Mouse (Mus musculus): Measurements from ENCODE around the gene Trpc4.

The Trpc4 gene

DNA sequence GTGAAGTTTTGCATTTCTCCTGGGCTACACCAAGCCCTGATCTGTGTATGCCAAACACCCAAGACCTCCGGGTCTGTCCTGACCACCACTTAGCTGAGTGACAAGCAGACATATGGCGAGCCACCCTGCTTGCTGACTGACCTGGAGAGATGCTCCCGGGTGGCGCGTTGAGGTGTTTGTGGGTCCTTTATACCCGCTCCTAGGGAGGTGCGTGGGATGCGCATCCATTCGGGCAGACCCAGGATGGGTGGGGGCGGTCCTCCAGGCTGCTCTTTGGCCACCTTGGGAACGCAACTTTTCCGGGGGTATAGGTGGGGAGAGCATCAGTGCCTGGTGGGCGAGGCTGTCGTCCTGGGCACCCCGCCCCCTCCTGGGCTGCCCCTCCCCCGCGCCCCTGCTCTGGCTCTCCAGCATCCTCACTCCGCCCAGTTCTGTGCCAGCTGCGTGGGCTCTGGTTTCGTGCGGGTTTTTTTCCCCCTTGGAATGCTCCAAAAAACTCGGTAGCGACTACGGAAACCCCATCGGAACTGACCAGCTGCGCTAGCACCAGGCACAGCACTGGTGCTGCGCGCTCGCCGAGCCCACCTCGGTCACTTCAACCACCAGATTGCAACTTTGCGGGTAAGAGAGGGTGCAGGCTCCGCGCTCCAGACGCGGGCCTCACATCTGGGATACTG lies at the start of gene Trpc4:
TSS of gene Trpc4 (plus strand) at position 397 of the 677 bp plus-strand sequence.
- no peak for DNase-seq (ENCODE audit: low spot score)

DNA sequence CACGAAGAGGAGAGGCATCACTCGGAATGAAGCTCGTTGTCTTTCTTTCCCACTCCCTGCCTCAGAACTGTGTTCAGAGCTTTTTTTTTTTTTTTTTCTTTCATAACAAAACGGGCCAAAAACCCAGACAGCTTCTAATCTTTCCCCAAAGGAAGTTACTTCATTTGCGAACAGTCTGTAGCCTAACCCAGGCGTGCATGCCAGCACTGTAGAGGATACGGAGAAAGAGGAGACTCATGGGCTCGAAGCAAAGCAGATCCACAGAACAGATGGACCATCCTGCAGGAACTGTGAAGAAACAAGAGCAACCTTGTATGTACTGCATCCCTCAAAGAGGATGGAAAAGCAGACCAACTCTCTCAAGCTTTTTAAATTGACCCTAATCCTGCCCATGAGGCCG lies 44.3 kb upstream of the Trpc4 start:
- DNase-seq (ENCODE audit: low spot score) = no peak

DNA sequence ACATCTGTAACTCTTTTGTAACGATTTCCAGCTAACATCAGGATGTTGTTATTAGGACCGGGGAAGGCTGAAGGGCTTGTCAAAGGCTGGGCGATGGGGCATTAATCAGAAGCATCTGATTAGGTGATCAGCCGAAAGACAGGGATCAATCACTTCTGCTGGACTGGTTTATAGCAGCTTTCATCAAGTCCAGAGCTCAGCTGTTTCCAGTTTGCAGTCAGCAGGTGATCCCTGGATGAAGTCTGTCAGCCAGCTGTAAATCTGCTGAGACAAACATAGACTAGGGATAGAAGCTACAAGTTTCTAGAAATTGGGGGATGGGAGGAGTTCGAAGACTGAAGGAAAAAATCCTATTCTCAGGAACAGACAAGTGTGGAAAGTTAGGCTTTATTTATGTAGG lies 20.5 kb upstream of the Trpc4 start:
- no peak for DNase-seq (ENCODE audit: low spot score)

DNA sequence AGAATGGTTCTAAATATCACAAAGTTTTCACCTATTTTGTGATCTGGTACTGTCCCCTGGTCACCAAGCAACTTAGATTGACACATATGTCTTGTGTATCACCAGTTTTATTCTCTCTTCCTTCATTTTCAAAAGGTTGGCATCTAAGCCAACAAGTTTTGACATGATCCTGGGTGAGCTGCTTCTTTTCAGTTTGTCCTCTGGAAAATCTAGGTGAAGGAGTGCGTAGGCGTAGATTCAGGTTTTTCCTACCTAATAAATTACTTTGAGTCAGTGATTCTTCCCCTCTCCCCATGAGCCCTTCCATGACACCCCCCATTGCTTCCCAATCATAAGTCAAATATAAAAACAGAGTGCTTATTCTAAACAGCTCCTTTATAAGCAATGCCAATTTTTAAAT lies 14.5 kb upstream of the Trpc4 start:
- no peak for DNase-seq (ENCODE audit: low spot score)

DNA sequence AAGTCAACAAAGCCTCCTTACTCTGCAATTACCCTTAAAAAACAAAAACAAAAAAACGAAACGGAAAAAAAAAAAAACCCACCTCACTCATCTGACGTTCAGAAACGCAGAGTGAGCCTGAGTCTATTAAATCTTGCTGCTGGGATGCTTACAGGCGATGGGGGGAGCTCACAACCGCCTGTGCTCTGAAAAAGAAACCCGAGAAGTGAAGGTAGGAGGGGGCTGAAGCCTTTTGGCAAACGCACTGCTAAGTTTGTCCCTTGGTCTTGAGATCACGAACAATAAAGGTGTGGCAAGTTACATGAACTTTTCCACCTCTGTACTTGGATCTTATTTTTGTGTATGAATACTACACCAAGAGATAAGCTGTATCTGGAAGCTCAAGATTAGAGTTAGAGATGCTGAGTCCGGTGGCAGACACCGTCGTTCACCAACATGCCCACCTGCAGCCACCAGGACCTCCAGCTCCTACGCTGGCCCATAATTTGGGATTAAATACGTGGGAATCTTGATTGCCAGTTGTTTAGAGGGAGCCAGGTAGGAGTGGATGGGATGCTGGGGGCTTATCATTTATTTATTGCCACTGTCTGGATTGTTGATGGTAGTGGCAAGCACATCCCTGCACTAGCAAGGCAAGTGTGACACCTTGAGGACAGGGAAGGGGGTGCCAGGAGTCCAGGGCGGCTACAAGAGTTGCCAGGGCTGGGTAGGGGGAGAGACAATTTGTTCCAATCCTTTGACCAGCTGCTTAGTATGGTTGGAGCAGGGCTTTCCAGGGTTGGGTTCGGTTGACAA lies 794 bp upstream of the Trpc4 start:
- no peak for DNase-seq (ENCODE audit: low spot score)

DNA sequence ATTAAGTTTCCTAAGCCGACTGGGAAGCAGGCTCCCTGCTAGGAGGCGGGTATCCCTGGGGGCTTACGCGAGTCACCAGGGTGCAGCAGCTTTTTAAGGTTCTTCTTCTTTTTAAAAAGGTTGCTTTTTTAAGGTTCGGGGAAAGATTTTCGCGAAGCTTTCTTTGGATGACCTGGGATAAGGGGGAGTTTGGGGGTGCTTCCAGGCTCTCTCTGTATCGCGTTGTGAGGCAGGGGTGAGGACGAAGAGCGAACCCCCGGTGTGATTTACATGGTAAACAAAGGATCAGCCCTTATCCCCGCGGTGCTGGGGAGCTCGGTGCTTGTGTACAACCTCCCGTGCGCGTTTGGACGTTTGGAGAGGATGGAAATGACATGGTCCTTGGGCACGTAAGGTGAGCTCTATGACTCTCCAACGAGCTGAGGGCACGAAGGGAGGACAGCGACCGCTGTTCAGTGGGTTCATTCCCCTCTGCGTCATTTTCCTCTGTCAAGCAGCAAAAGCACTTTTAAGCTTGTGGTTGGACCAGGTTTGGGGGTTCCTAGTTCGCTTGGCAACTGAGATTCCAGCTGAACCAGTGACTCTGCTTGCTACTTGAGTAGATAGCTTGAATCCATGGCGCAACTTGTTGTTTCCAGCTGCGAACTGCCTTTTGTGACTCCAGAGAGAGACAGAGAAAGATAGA lies 623 bp downstream of the Trpc4 start:
- DNase-seq (ENCODE audit: low spot score) = no peak

DNA sequence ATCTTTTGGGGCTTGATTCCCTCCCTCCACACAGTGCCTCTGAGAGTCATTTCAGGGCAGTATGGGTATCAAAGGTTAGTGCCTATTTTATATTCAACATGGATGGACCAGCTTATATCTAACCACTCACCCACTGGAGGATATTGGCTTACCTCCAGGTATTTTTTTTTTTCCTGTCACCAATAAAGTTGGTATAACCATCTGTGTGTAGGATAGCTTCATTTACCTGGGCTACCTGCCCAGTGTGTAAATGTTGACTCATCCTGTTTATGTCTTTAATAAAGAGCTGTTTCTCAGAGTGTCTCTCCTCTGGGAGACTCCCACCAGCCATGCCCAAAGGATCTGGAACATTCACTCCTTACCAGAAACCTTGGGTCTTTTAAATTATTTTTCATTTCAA lies 14.9 kb downstream of the Trpc4 start:
- no peak for DNase-seq (ENCODE audit: low spot score)

DNA sequence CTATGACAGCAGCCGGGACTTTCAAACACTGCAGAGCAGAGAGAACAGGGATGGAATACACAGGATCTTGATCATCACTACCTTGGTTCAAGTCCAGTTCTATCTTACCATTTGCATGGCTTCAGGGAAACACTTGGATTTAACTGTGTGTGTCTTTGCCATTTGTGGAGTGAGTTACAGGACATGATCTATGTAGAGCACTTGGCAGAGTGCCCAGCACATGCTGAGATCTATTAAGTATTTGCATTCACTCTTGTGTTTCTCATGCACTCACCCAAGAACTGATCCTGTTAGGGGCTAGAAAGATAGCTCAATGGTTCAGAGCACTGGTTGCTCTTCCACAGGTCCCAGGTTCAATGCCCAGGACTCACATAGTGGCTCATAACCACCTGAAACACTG lies 21.5 kb downstream of the Trpc4 start:
- no peak for DNase-seq (ENCODE audit: low spot score)

DNA sequence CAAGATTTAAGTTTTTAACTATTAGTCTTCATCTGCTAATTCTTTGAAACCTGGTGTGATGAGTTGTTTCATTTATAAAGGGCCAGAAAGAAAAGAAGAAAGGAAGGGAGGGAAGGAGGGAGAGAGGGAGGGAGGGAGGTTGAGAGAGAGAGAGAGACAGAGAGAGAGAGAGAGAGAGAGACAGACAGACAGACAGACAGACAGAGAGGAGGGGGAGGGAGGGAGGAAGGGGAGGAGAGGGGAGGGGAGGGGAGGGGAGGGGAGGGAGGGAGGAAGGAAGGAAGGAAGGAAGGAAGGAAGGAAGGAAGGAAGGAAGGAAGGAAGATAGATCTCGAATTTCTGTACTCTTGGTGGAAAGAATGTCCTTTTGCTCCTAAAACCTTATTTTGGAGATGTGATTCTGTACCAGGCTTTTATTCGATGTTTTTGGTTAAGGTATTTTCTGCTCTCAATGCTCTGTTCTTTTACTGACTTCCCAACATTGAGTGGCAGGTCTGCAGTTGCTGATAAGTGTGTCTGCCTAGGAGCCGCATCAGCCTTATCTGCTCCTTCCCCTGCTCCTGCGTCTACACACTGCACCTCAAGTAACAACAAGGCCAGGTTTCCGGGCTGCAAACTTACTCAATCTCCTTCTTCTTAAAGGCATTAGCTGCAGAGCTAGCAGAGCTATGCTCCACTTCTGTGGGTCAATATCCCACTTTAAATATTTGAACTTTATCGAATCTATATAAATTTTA lies 35.3 kb downstream of the Trpc4 start:
- DNase-seq (ENCODE audit: low spot score) = no peak

DNA sequence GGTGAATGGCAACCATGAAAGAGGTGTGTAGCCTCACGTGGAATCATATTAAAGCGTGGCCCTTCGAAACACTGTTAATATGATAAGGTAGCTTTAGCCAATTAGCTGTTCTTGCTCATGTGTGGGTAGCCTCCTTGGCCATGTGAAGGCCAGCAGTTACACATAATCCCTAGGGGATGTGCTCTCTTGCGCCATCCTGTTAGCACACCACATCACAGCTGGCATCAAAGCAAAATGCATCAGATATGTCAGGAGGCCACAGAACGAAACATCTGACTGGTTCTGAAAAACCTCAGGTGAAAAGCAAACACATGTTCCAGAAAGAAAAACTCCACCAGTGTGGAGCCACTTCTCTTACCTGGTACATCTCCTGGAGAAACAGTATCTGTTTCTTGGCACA lies 45.4 kb downstream of the Trpc4 start:
- DNase-seq (ENCODE audit: low spot score) = no peak

DNA sequence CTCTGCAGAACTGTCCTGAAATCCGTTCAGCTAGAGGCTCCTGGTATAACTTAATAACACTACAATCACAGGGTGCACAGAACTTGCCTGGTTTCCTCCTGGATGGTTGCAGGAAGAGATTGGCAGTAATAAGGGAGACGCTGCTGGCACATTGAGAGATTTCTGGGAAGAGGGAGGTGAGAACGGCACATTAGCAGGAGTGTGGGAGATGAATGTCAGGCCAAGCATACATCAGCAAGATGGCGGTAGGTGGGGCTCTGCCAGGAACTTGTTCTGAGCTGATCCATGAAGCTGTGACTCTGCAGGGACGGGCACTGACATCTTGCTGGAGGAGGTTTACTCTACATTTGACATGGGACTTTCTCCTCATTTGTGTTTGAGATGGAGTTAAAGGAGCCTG lies 48.6 kb downstream of the Trpc4 start:
- no peak for DNase-seq (ENCODE audit: low spot score)

DNA sequence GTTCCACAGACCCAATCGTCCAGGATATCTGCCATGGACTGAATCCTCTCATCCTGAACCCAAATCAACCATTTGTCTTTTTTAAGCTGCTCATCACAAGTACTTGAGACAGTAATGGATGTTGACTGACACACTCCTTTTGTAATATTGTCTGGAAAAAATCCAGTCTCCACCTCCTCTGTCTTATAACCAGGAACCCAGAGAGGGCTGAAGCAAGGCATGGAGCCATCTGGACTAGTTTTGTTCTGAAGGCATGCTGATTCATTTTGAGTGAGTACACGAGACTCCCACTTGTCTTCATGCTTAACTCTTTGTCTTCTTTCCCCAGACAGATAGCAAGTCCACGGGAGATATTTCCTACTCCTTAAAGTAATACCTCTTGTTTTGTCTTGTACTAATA lies 54.3 kb downstream of the Trpc4 start:
- DNase-seq (ENCODE audit: low spot score) = no peak

DNA sequence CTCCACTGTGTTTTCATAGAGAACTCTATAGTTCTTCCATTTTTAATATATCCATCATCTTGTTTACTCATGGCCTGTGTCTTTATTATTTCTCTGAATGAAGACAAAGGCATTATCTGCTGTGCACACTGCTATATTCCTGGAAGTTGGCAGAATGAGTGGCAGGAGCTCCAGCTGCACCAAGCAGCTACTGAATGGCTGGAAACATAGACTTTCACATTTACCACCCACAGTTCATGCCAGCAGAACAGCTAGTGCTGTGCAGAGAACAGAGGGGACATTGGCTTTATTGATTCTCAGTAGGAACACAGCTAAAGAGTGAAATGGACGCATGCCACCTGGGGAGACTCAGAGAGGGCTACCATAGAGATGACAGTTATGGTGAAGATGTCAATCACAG lies 55.6 kb downstream of the Trpc4 start:
- no peak for DNase-seq (ENCODE audit: low spot score)

DNA sequence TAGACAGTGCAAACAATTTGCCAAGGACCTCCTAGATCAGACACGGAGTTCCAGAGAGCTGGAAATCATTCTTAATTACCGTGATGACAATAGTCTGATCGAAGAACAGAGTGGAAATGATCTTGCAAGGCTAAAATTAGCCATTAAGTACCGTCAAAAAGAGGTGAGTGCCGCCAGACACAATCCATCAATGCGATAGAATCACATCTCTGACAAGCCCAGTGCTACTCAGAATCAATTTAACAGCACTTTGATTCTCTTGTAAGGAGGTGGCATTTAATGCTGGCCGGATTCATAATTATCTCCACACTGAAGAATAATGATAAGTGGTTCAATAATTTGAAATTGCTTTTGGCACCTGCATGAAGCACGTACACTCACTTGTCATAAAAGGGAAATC lies 66.7 kb downstream of the Trpc4 start:
- DNase-seq (ENCODE audit: low spot score) = no peak

DNA sequence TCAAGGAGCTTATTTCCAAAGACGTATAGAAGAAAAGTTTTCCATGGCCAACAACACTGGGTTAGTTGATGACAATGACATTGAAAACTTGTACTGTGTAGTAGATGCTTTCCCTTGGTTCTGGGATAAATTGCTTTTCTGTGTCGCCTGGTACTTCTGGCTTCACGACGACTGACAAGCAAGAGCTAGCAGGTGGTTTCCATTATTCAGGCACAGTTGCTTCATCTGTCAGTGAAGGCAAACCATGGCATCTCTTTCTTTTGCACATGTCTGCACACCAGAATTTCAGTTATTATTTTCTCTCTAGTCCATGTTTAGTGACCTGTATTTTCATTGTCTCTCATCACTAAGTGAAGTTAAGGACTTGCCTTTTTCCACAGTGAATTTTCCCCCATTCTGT lies 72.6 kb downstream of the Trpc4 start:
- no peak for DNase-seq (ENCODE audit: low spot score)

DNA sequence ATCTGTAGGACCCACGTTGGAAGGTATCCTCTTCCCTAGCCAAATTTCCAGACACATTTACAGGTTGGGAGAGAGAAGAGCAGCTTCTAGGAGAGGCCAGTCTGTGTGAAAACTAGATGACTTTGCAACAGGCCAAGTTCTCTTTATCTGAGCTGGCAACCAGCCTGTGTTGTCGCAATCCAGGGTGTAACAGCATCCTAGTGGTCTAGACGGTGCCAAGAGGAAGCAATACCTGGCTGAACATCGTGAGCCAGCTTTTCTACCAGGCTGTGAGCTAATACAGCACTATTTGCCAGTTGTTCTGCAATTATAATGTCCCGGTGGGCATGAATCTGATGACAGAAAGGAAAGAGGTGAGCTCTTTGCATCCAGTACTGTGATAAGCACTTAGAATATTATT lies 83.1 kb downstream of the Trpc4 start:
- peak; percentile 14 for DNase-seq (ENCODE audit: low spot score)

DNA sequence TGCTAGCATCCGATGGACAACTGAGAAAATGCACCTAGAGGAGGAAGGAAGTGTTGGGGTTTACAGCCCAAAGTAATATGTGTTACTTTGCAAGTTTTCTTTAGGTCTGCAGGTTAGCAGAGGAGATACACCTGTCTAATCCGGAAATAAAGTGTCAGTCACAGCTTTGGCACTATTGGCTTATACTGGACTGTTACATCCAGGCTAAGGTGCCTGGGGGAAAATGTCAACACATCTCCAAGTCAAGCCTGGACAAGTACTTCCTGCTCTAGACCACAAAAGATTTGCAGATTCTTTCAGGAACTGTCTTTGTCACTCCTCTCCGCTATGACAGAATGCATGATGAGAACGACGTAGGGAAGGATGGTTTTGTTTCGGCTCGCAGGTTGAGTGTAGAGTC lies 83.6 kb downstream of the Trpc4 start:
- no peak for DNase-seq (ENCODE audit: low spot score)

DNA sequence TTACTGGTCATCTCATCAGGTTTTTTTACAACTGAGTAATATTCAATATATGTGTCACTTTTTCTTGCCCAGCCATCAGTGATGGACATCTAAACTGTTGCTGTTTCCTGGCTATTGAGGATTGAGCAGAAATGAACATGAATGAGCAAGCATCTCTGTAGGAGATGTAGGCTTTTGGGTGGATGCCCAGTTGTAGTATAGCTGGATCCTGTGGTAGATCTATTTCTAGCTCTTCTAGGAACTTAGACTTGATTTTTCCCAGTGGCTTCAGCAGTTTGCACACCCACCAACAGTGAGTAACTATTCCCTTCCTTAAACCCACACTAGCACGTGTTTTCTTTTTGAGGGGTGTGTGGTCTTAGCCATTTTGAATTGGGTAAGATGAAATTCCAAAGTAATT lies 87.3 kb downstream of the Trpc4 start:
- no peak for DNase-seq (ENCODE audit: low spot score)

DNA sequence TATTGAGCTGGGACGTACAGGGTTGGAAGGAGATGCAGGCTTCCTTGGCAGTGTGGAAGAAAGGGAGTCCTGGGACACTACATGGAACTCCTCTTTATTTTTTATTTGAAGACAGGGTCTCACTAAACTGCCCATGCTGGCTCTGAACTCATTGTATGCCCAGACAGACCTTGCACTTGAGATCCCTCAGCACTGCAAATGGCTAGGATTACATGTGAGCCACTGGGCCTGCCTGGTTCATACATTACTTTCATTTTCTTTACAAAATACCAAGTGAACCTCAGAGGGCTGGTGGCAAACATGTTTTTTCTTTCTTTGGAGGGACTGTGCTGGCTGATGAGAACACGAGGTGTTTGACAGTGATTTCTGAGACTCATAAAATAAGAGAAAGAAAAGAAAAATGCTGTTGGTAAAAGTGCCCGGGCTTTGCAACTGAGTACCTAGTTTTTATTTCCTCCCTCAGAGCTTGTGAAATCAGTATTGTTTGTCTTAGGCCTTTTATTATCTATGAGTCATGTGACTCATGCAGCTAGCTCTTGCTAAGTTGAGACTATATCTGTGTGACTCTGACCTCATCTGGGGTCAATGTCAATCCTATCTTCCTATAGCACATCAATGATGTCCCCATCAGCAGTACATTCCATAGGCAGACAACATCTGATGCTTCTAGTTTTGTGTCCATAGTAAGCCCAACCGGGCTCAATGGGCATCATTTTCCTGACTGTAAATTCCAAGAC lies 89.1 kb downstream of the Trpc4 start:
- no peak for DNase-seq (ENCODE audit: low spot score)

DNA sequence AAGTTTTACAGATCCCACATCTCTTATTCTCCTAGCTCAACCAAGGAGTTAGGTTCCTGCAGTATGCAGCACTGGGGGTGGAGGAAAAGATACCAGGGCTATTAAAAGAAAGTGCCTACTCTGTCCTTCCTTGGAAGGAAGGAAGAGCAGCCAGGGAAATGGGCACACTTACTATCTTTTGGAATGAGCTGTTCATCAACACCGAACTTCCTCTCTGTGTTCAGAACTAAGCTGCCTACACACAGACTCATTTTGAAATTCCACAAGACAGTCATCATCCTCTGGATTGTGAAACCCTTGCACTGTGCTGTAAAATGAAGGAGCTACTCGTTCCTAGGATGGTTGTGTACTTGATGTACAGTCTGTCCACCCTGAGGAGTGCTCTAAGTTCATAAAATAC lies 90.6 kb downstream of the Trpc4 start:
- no peak for DNase-seq (ENCODE audit: low spot score)

DNA sequence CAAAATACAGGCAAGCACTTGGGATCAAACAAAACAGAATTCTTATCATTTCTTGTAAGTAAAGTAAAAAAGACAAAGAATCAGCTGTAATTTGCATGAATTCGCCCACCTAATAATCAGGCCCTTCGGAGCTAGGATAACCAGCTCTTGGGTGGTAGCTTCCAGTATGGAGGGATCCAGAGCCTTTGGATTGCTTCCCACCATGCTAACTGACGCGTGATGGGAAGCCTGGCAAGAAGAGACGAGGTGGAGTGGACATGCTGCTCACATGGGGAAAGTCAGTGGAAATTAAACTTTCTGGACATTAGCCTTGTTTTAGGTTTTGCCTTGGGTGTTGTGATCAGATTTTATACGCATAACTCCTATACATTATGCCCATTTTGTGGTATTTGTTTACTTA lies 93.5 kb downstream of the Trpc4 start:
- DNase-seq (ENCODE audit: low spot score) = no peak

DNA sequence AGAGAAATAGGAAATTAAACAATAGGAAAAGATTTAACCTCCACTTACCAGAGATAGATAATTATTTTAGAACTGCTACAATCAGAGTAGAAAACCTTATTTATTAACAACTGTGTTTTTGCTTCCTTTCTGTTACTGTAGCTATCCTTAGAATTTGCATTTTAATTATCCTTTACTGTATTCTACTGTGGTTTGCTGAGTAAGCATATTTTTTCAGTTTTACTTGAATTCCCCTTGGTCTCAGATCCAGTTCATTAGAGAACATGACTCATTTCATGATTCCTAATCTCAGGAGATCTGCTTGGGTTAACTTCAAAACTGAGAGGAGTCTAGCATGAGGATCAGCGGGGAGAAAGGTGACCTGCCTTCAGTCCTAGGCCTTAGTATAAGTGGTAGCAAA lies 111.1 kb downstream of the Trpc4 start:
- DNase-seq (ENCODE audit: low spot score) = no peak

Measured in ovary, adult 18-20 months (tissue).